Mouse (Mus musculus) heart, postnatal 14 days (tissue): ENCODE measurements at regions not wholly inside any gene's neighbourhood (a gene's known extent, or its start where the extent isn't known, plus 50 kb on each side); places are given as distances from the start of the nearest gene placed in this dataset.
"Not testable (repeated sequence)": the region's sequence is repeated elsewhere in the genome, so short reads cannot be mapped to it uniquely, and the experiment has no call there.

Source experiments
- DNase-seq, 2 experiments: peaks; one replicate each; pipeline ENCODE4 v3.0.0; 2021 to 2022
- intact Hi-C: fragments of 180-260 bp; cut with DNase I; formaldehyde crosslinking; loops from one replicate; pipeline ENCODE4 v1.15.1; 2025

DNA sequence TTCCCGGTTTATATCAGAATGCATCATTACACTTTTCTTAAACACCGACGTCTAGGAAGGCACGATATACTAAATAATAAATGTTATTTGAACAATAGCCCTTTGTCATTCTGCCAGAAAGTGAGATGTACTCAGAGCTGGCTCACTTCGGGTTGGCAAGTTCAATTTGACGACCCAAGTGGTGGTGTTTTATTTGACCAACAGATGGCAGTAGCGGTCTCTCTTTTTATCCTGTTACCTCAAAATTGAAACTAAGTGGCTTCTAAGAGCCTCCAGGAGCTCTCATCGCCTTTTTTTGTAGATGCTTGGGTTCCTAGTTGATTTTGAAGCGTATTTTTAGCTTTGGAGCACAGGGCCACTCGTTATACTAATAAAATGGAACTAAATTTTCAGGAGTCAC lies 66.7 kb upstream of the Chmp2b start:
- DNase-seq: peak; percentile 39 to 64
- intact Hi-C loops: loop anchor here (2.0 kb wide), 1 partner anchor 380 kb away; no protein-coding TSS in a partner anchor

DNA sequence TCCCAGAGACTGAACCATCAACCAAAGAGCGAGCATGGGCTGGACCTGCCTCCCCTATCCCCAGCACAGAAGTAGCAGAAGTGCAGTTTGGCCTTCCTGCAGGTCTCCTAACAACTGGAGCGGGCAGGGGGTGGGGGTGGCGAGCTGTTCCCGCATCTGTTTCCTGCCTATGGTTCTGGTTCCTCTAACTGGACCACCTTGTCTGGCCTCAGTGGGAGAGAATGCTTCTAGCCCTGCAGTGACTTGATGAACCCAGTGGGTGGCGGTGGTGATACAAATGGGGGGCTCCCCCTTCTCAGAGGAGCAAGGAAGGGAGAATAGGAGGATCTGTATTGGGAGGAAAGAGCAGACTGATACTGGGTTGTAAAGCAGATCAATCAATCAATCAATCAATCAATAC lies 69.2 kb upstream of the Chmp2b start:
- intact Hi-C loops: no loop called here
- DNase-seq: no peak

DNA sequence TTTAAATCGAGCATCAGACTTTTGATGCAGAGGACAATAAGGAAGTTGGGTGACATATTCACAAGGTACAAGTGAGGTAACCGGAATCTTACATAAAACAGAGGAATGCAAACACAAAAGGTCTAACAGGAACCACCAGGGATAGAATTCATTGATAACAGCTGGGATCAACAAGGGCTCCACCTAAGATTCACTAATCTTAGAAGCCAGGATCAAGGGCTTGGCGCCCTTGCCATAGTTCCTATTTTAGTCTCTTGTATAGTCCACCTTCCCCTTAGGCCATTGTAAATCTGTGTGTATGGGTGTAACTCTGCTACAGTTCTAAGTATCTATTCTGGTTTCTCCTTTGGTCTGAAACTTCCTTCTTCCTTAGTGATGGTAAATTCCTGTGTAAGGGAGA lies 84.2 kb upstream of the Chmp2b start:
- DNase-seq, intact Hi-C loops: not testable (repeated sequence)

DNA sequence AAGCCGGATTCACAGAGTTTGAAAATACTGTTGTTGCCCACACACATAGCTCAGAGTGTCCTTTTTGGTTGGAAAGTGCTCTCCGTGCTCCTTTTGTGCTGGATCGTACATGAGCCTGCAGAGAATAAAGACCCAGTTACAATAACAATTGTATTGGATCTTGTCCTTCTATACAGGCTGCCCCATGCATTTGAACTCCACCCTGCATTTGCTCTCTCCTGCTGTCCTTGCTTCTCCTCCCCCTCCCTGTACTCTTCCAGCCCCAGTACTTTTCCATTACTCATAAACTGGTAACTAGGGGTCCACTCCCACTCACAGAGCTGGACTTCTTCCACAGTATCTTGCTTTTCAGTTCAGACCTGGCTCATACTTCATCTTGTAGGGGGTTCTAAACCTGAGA lies 86.5 kb upstream of the Chmp2b start:
- intact Hi-C loops: no loop called here
- DNase-seq: no peak

DNA sequence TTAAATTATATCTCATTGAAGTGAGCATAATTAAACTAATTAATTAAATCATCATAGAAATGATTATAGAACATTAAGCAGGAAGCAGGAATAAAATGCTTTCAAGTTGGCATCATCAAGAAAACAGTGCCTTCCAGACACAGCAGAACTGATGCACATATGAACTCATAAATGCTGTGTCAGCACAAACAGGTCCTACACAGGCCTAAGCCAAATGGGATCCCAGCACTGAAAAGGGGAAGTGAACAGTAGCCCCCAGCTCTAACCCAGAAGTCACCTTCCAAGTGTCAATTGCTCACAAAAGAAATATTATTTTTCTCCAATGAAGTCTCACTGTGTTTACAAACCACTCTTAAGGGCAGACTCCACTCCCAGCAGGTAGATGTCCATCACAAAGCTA lies 93.0 kb upstream of the Chmp2b start:
- DNase-seq: no peak
- intact Hi-C loops: no loop called here

DNA sequence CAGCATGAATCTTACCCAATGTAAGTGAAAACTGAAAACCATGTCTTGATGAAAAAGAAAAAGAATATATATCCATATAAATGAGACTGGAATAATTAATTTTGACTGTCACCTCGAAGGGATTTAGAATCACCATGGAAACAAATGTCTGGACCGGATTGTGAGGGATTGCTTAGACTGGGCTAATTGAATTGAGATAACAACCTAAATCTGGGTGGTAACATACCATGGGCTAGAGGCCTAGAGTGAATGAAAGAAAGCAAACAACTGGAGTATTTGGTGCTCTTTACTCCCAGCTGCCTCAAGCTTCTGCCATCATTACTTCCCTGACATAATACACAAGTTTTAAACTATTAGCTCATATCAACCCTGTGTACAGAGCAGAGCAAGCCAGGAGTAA lies 95.3 kb upstream of the Chmp2b start:
- no peak for DNase-seq
- intact Hi-C loops: no loop called here

DNA sequence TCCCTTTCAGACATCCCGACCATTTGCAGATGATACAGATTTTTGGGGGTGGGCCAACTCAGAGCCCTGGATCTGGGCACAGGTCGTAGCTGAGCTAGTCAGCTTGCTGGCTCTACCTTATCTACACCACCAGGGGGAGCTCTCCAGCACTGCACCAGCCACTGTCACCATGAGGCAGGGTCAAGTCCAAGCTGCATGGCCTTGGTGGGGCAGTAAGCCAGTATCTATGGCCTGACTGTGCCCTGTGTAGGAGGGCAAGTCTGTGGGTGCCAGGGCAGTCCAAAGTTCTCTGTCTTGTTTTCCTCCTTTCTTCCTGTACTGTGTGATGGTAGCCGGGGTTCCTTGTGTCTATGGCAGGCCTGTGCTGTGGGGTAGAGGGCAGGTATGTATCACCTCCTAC lies 102.3 kb upstream of the Chmp2b start:
- intact Hi-C loops: no loop called here
- peak; percentile 2 to 5 for DNase-seq

DNA sequence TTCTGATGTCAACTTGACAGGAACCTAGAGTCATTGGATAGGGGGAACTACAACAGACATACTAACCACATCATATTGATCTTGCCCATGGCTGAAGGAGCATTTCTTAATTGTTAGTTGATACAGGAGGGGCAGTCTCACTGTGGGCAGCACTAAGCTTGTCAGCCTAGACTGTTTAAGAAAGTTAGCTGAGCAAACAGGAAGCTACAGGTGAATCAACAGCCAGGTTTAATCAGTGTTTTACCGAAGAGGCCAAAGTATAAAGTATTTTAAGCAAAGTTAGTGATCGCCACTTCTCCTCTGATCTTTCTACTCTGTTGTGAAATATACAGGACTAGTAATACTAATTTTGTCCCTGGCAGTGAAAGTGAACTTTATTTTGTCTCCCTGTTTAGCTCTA lies 109.6 kb upstream of the Chmp2b start:
- intact Hi-C loops: no loop called here
- no peak for DNase-seq

DNA sequence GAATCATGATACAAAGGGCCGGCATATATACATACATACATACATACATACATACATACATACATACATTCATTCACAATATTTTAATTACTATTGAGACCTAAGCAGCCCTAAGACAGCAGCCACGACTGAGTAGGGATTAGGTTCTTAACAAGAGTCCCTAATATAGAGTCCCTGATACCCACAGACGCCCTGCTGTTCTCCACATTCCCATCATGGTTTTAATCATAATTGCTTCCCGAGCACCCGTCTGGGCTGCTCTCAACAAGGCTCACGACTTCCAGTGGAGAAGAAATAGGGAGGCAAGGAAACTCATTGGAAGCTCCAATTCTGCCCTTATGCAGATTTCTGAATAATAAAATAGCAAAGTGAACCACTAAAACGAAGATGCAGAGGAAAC lies 120.6 kb upstream of the Chmp2b start:
- intact Hi-C loops: no loop called here
- DNase-seq: no peak

DNA sequence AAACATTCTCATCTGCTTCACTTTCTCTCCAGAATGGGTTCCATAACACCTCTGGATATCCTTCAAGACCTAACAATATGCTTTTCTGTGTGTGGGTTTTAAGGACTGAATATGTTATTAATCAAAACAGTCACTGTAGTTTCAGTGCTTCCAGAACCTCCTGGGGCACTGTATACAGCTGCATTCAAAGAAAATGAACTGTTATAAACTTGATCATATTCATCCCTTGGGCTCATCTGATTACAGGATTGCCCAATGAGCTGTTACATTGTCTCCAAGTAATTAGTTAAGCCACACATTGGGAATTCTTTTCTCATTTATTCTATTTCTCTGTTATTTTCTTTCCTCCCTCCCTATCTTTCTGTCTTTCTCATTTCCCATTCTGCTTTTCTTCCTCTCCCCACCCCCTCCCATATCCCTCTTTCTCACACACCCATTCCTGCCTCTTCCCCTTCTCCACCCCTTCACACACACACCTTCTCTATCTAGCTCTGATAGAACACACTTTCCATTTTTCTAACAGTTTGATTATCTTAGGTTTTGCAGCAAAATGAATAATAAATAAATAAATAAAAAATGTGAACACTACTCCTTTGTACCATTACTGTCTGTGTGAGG lies 121.3 kb upstream of the Chmp2b start:
- DNase-seq: no peak
- intact Hi-C loops: no loop called here

DNA sequence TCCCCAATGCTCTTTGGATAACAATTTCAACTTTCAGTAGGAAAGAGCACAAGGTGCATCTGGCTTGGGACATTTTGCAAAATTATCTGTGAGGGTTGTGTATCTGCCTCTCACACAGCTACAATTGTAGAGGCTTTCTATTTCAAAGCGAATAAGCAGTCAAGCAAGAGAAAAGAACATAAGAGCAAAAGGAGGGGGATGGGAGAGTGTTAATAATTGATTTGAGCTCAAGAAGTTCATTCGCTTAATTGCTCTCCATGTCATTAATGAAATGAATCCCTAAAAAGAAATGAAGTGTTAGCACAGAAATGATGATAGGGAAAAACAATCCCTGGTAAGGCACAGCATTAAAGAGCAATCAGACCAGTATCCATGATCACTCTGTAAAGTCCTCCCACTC lies 121.4 kb upstream of the Vgll3 start:
- intact Hi-C loops: no loop called here
- DNase-seq: no peak

DNA sequence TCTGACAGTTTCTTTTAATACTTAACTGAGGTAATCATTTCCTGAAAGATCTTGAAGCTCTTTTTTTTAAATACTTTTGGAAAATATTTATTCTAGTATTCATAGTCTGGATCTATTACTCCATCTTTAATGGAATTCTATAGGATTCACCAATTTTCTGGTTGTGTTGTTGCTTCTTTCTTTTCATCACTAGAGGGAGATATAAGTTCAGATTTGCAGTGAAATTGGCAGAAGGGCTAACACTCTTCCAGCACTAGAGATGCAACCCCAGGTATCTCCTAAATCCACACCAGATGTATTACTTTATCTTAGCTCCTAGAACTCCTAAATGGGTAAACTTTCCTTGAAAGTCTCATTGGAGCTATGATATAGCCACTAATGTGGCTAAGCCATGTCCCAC lies 99.4 kb upstream of the Vgll3 start:
- intact Hi-C loops: loop anchor here (5.0 kb wide), 1 partner anchor 292 kb away; no protein-coding TSS in a partner anchor

DNA sequence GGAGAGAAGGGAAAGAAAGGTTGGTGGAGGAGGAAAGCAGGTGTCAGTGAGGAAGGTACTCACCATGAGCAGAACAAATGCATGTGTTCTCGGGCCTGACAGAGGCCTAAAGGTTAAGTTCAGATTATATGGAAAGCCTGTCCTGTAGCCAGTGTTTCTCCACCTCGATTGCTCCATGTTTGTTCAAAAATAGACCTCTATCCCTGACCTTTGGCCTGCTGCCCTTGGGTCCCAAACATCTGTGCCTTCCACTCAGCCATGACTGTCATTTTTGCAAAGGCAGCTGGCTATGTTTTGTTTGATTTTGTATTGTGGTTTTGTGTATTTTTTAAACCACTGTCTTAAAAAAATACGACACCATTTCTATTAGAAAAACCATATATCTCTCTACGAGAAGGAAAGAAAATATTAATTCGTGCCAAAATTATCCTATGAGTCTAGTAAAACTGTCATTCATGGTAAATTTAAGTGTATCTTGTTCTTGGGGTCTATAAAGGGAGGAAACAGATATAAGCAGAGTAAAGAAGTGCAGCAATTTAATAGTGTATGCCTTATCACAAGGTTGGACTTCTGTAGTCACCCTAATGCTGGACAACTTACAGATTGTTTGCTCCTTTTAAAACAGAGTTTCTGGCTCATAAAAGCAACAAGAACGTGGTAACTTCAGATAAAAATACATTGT lies 96.1 kb upstream of the Vgll3 start:
- intact Hi-C loops: loop anchor here (5.0 kb wide), 1 partner anchor 288 kb away; no protein-coding TSS in a partner anchor
- DNase-seq: no peak

More for the DNA sequence above, 99.4 kb upstream of the Vgll3 start:
- DNase-seq: no peak

DNA sequence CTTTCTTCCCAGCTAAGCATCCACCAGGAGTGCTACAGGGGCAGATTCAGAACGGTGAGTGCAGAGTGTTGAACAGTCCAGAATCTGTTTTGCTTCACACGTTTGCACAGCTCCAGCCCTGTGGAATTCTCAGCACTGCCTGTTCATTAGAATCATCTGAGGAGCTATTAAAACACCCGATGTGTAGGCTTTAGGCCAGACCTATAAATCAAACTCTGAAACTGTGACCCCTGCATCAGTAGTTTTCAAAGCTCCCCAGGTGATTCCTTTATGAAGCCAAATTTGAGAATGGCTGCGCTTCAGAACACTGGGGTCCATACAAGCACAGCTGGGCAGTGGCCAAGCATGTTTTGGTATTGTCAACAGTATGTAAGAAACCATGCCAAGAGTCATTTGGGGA lies 94.1 kb upstream of the Vgll3 start:
- intact Hi-C loops: no loop called here
- no peak for DNase-seq

DNA sequence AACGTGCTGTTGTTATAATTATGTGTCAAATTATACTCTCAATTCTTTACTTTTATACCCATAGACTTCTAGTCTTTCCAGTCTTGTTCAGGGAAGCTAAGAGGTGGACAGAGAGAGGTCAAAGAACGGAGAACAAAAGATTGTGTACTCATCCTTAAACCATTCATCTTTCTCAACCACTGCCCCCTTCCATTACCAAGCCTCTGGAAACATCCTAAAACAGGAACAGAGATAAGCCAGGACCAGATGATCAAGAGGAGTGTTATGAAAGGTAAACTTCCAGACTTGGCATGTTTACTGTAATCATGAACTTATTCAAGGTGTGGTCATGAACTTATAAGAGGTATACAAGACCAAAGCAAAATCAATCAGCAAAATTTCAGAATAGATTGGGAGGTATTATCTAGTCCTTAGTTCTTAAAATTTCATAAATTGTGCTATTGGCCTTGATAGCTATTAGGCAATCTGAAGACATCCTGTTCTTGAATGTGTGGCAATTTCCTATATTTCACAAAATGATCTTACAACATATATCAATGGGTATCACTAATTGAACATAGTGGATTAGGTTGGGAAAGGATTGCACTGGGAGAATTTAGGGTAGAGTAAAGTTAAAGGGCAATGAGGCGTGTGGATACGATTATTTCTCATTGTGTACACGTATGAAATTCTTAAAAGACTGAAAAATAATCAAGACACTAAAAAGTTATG lies 89.3 kb upstream of the Vgll3 start:
- DNase-seq: no peak
- intact Hi-C loops: no loop called here

DNA sequence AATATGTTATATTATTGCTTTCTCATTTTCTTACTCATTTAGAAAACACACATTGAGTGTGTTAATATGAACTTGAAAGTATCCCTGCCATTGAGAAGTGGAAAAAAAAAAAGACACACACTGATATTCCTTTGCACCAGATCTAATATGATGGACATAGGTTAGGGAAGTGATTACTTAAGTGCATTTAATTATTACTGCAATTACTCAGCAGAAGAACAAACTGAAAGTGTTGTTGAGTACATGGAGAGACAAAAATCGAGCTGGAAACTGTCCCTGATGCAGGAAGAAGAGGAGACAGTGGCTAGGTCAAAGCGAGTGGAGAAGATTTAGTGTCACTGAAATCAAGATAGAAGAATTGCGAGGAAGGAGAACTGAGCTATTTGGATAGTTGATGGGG lies 88.8 kb upstream of the Vgll3 start:
- no peak for DNase-seq
- intact Hi-C loops: no loop called here

DNA sequence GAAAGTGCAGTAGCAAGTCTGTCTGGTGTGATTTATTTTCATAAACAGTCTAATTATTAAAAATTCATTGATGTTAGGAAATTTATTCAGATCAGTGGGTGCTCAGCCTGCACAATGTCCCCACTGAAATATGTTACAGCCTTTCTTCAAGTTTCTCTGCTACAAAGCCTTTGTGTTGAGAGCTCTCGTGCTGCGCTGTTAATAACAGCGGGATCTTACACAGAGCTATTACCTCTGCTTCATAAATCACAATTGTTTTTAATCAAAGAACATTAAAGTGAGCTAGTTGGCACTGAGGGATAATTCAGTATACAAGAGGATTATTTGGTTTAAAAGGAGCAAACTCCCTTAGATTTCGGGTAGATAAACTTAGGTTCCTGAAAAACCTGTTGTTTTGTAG lies 85.7 kb upstream of the Vgll3 start:
- intact Hi-C loops: no loop called here
- no peak for DNase-seq

DNA sequence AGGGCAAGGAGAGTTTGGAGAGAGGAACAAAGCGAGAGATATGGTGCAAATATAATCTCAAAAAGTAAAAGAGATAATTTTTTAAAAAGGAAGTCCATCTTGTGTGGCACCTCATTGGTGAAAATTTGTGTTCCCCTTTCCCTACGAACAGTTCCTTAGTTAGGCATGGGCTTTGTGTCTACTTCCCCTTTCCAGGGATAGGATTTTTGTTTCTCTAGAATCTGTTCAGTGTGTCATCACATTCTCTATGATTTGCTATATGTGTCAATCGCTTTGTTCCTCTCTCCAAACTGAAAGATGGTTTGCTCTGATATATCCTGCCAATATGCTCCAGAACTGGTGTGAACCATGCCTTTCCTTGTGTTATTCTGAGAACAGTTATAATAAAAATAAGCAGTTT lies 75.4 kb upstream of the Vgll3 start:
- no peak for DNase-seq
- intact Hi-C loops: no loop called here

DNA sequence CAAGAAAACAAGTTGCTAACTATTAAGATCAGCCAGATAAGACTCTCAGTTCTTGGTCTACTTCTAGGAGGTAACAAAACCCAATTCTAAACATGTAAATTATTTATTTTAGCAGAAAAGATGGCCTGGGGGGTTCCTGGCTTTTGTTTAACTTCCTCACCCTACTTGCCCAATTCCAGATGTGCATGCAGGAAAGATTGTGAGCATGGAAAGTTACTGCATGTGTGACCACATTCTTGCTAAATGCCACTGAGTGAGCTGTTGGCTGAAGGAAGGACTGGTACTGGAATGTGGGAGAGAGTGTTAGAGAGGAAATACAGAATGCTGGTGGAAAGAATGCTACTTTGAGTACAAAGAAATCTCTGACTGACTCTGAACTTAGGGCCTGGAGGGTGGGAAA lies 72.1 kb upstream of the Vgll3 start:
- intact Hi-C loops: no loop called here
- DNase-seq: no peak

DNA sequence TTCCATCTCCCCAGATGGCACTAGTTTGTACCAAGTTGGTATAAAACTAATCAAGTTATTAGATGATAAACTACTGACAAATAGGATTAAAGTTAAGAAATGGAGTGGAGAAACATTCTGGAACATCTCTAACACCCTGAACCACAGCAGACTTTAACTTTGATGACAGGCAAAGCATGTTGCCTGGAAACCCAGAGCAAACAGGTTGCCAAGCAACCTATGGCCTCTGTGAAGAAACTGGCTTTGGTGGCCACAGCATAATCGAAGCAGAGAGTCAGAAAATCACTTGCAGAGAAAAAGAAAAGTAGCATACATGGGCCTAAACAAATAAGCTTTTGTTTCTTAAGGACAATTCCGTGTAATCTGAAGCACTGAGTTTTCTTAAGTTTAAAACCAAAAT lies 59.4 kb upstream of the Vgll3 start:
- intact Hi-C loops: no loop called here

More for the DNA sequence above, 59.4 kb upstream of the Vgll3 start:
- DNase-seq: no peak
